Mouse (Mus musculus) c-Kit-negative CD71-positive TER-119-positive erythroid progenitor cells, embryonic 14.5 days (primary cell): ENCODE data around the gene Fam102a.

Experiments
- DNase-seq: peaks from one replicate; pipeline ENCODE4 v3.0.0-alpha.2; 2013; ENCODE audit warnings: low read depth, low spot score

The Fam102a gene

GRCm38 (mm10) chr2:32581450-32582095 lies 46.4 kb downstream of the Fam102a start:
- no peak for DNase-seq

- no peak for DNase-seq
These were observed 48.0 kb downstream of the Fam102a start for GRCm38 (mm10) chr2:32582830-32583799.

GRCm38 (mm10) chr2:32585149-32585714 lies 50.1 kb downstream of the Fam102a start:
- DNase-seq: no peak

GRCm38 (mm10) chr2:32586871-32587351 lies 51.8 kb downstream of the Fam102a start, which contains the start of gene St6galnac4:
St6galnac4 (plus strand) TSS chr2:32587095.
- peak; percentile 52 for DNase-seq

- no peak for DNase-seq
These were observed 52.7 kb downstream of the Fam102a start for GRCm38 (mm10) chr2:32587731-32588321.

GRCm38 (mm10) chr2:32589213-32589795 lies 54.2 kb downstream of the Fam102a start:
- DNase-seq: no peak

- DNase-seq: no peak
These were observed 55.1 kb downstream of the Fam102a start for GRCm38 (mm10) chr2:32590224-32590623.

- no peak for DNase-seq
These were observed 56.1 kb downstream of the Fam102a start for GRCm38 (mm10) chr2:32591249-32591648.

- no peak for DNase-seq
These were observed 61.6 kb downstream of the Fam102a start for GRCm38 (mm10) chr2:32596725-32597124.

- DNase-seq: no peak
These were observed 62.1 kb downstream of the Fam102a start for GRCm38 (mm10) chr2:32597248-32597647.

- DNase-seq: no peak
These were observed 62.6 kb downstream of the Fam102a start for GRCm38 (mm10) chr2:32597699-32598098.

- no peak for DNase-seq
These were observed 63.4 kb downstream of the Fam102a start for GRCm38 (mm10) chr2:32598506-32598905.

GRCm38 (mm10) chr2:32599409-32599808 lies 64.3 kb downstream of the Fam102a start, which contains the start of gene St6galnac6:
St6galnac6 (plus strand) TSS chr2:32599709.
- no peak for DNase-seq

GRCm38 (mm10) chr2:32601417-32602065 lies 66.4 kb downstream of the Fam102a start:
- no peak for DNase-seq

GRCm38 (mm10) chr2:32602600-32603054 lies 67.5 kb downstream of the Fam102a start:
- DNase-seq: peak; percentile 56

GRCm38 (mm10) chr2:32604631-32605030 lies 69.5 kb downstream of the Fam102a start:
- DNase-seq: no peak

- DNase-seq: peak; percentile 75
These were observed 71.3 kb downstream of the Fam102a start for GRCm38 (mm10) chr2:32606161-32607142.

GRCm38 (mm10) chr2:32607262-32607947 lies 72.3 kb downstream of the Fam102a start:
- no peak for DNase-seq
